Mouse (Mus musculus): ENCODE results near the gene Ncam2.

The Ncam2 gene

DNA sequence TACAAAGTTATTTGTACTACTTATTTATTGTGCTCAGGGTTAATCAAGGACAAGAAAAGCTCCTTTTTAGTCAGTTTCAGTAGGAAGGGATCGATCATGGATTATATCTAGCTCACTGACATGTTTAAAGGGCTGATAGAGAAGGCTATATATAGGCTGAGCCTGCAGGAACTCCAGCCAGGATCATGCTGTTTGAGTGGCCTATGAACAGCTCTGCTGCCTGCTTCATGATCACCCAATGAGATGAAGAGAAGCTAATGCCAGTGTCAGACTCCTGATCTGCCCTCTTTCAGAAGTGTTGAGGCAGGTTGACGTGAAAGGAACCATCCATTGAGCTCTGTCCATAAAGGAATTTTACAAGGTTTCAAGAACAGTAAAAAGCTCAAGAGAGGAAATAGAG lies 103.3 kb downstream of the Ncam2 start:
- DNase-seq = peak; percentile 19 to 52

DNA sequence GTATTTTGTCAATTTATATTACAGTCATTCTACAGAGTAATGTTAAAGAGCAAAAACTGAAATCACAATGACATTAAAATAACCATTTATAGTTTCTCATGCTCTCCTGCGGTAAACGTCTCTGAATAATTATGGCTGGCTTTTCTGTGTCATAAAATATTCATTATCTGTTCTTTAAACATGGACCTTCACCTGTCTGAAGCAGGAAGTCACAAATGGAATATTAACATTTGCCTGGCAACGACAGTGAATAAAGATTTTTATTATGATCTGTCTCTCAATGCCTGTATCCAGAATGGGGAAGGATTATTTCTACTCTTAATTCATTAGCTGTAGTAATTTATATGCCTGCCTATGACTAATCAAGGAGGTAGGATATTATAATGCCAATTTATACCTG lies 108.7 kb downstream of the Ncam2 start:
- DNase-seq = no peak

DNA sequence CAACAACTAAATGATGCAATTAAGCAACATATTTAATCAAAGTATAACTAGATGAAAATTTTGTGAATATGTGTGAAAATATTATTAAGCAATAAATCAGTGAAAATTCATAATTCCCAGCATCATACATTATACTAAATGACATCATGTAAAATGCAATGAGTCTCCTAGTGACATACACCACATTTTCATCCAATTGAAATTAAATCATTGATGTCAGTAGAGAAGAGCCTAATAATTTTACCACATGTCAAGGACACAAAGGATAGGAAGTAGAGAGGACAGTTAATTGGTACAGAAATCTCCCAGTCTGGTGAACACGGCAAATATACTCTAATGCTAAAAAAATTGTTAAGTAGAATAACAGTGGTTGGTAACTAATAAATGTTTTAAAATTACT lies 118.5 kb downstream of the Ncam2 start:
- no peak for DNase-seq

DNA sequence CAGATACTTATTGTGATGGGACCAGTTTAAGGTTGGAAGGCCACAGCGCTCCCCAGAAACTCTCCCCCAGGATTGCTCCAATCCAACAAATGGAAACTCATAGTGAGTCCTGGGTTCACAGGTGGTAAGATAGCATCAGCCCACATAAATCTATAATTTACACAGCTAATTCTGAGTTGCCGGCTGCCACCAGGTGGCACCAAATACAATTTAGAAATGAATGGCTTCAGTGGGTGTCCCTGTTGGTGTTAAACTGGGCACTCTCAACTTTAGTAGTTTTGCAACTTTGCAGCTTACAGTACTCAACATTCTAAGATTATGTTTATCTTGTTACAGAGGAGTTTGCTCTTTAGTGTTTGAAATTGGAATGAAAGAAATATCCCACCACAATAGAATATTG lies 130.0 kb downstream of the Ncam2 start:
- peak; percentile 72 to 76 for DNase-seq

DNA sequence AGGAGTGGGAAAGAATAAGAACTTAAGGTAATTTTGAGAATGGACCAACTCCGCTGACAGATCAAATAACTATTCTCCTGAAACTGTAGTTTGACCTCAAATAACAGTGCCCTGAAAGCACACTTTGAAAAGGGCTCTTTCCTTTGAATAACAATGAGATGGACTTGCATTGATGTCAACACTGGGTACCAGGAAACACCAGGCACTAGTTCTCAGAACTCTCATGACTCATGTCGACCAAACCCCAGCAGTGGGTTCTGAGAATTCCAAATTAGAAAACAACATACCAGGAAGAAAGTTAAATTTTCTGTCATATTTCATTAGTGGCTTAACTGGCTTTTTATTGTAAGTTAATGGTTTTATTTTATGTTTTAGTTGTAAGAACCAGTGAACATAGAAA lies 165.4 kb downstream of the Ncam2 start:
- no peak for DNase-seq

DNA sequence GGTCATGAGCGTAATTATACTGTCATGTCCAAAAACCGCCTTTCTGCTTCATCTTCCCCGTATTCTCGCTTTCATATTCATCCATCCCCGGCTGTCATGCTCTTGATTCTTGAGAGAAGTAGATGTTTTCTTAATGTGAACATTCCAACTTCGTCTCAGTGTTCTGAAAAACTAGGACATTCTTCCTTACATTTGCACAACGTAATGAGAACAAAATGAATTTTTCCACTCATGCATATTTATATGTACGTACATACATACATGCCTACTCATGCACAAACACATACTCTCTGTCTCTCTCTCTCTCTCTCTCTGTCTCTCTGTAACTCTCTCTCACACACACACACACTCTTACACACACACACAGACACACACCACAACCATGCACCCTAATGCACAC lies 173.7 kb downstream of the Ncam2 start:
- DNase-seq = no peak

DNA sequence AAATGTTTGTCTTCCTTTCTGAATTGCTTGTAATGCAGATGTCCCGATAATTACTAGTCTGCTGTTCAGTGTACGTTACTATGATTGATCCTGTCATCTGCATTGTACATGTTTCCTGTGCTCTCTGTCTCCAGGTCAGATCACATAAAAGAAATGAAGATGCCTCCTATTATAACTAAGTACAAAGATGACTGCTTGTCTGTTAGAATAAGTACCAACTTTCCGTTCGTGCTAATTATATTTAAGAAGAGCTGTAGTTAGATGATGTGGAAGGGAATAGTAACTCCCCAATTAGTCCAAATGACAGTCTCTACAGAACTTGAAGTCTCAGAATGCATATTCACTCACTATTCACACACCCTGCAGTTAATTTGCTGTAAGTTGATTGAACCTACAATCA lies 179.9 kb downstream of the Ncam2 start:
- DNase-seq = no peak

DNA sequence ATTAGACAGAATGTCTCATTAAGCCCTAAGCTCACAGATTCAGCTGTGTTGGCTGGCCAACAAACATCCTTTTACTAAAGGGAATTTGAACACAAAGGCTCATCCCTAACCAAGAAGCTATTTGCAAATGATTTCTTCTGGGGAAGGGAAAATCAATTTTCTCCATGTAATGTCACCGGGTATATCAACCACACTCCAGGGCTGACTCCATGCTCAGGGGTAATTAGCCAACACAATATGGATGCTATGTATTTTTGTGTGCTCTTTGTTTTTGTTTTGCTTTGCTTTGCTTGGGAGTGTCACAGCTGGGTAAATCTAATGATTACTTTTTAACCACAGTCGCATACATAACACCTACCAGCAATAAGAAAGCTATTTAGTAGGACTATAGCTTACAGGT lies 188.1 kb downstream of the Ncam2 start:
- no peak for DNase-seq

DNA sequence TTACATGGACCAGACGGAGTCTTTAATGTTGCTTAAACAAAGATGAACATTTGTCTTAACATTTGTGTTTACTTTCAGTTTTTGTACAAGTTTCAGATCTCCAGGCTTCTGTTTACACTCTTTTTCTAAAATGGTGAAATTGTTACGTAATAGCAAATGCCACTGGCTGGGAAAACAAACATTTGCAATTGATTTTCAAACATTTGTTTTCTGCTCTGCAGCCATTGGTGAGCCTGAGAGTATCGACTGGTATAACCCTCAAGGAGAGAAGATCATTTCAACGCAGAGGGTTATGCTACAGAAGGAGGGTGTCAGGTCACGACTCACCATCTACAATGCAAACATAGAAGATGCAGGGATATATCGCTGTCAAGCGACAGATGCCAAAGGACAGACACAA lies 234.1 kb downstream of the Ncam2 start:
- no peak for DNase-seq

DNA sequence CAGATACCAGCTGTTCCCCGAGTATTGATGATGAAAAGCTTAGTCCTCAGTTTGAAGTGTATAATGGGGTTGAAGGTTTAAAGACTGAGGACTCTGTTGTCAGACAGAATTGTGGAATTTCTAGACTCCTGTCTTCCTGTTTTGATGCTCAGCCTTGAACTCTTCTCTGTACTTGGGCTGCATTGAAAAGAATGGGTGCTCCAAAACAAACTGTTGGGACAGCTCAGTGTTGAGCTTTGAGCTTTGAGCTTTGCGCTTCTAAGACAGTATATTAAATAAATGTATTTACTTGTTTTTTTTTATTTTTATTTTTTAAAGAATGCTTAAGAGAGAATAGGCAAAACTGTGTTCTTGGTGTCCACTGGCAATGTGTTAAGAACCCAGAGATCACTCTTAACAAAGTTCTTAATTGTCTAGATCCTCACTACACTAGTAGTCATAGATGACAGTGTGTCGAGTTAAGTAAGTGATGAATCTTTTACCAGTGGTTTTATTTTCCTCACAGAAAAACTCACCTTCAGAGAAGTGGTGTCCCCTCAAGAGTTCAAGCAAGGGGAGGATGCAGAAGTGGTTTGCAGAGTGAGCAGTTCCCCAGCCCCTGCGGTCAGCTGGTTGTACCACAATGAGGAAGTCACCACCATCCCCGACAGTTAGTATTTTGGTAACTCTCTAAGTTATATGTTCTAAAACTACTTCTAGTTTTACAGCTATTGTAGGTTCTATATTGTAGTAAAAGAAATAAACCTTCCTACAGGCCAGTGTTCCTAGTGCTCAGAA lies 236.8 kb downstream of the Ncam2 start:
- no peak for DNase-seq

DNA sequence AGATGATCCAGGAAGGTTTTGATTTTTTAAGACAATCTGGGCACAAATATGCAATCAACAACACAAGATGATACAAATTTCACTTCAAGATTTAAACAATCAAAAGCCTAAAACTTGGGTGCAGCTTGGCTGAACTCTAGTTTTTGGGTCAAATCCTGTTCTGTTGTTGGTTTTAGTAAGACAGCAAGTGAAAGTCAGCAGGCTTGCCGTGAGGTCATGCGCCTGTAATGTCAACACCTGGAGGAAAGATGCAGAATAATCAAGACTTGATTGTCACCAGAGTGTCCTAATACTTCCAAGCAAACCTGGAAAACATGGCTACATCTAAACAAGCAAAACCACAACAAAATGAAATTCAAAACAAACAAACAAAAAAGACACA lies 237.4 kb downstream of the Ncam2 start:
- no peak for DNase-seq

DNA sequence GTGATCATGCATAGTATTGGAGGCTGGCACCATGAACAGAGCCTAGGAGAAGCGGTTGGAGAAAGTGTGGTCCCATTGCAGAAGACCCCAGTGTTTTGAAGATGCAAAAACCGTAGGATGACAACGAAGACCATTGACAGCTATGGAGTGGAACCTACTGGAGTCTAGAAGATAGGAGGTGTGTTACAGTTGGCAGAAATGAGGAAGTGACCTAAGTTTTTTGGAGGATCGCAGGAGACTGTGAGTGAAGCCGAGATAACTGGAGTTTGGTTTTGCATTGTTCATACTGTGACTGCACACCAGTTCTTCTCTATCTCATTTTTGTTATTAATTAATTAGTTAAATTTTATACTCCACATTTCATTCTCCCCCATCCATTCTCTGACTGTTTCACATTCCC lies 250.4 kb downstream of the Ncam2 start:
- DNase-seq = no peak

DNA sequence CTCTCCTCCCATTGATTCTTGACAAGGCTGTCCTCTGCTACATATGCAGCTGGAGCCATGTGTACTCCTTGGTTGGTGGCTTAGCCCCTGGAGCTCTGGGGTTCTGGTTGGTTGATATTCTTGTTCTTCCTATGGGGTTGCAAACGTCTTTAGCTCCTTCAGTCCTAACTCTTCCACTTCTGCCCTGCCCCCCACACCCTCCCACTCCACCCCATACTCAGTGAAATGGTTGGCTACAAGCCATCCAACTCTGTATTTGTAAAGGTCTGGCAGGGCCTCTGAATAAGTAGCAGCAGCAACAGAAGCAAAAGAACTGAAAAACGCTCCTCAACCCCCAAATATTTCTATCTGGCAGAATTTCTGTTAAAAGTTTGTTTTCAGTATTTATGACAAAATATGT lies 252.5 kb downstream of the Ncam2 start:
- no peak for DNase-seq

DNA sequence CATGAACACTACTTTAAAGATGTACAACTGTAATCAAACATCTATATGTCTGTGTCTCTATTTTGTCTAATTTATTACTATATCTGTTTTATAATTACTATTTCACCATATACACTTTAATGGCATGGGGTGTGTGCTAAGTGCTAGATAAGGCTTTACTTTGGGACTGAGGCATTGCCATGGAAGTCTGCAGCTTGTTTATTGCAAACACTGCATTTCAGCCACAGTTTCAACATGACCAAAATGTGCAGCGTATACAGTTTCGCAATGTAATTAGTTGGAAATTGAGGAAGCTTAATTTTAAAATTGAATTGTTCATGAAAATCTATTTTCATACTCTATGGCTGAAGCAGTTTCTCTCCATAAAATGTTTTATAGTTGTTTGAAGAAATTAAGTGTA lies 254.0 kb downstream of the Ncam2 start:
- no peak for DNase-seq

DNA sequence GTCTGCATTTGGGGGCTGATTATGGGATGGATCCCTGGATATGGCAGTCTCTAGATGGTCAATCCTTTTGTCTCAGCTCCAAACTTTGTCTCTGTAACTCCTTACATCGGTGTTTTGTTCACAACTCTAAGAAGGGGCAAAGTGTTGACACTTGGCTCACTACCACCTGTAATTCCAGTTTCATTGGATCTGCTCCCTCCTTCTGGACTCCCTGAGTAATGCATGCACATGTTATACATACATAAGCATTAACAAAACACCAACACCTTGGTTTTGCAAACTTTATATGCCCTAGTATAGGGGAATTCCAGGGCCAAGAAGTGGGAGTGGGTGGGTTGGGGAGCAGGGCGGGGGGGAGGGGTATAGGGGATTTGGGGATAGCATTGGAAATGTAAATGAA lies 262.2 kb downstream of the Ncam2 start:
- peak; percentile 30 to 46 for DNase-seq

DNA sequence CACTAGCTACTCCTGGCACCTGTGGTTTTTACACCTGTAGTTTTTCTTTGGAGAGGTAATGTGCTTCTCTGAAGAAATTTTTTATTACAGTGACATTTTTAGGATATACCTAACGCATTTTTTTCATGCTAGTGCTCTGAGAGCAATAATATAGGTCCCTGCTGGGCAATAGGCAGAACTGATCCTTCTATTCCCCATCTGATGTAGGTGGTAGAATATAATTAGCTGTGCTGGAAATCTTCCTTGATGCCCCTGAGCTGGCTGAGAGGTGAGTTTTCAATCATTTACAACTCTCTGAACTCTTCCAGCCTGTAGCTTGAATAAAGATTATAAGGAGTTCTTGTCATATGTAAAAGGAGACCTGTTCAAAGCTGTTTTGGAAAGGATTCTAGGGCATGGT lies 272.4 kb downstream of the Ncam2 start:
- DNase-seq = no peak

DNA sequence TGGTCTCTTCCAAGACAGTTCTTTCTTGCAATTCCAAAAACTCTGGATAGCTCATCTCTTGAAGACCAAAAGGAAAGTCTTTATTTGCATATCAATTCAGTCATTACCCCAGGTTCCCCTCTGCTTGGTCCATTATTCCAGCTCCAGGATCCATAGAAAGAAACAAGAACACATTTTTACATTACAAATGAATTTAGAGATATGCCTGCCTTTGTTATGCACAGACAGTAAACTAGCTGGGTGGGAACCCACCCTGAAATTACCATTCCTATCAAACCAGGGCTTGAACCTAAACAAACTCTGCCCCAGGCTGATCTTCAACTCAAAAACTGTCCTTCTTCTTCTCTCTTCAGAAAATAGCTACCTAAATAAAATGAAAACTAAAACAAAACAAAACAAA lies 280.6 kb downstream of the Ncam2 start:
- DNase-seq = no peak

DNA sequence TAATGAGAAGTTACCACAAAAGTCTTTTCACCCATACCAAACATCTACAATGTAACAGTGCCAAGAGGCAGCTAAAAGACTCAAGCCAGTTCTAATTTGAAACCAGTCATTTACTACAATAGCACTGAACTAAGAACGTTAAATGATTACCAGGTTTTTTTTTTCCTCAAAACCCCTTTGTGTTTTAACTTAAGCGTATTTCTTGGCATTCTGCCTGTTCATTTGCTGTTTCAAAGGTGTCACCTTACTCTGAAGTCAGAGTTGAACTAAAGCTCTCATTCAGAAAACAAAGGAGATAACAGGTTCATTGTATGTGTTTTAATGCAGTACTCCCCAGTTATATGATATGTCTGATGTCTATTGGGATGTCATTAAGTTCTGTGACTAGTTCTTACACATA lies 295.6 kb downstream of the Ncam2 start:
- no peak for DNase-seq

DNA sequence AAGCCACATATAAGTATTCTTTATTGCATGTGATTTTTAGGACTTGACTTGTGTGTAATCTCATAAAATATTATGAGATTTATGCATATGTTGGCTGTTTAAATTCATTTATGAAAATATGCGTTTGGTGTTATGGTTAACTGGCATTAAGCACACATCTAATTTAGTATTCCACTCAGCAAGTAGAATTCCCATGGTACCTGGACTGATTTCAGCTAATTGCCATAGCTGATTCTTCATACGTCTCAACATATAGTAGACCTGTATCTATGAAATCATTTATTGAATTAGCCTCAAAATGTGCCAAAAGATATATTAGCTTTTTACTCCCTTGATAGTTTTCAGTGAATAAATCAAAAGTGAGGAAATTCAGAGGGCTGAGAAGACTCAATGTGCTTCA lies 302.1 kb downstream of the Ncam2 start:
- no peak for DNase-seq

DNA sequence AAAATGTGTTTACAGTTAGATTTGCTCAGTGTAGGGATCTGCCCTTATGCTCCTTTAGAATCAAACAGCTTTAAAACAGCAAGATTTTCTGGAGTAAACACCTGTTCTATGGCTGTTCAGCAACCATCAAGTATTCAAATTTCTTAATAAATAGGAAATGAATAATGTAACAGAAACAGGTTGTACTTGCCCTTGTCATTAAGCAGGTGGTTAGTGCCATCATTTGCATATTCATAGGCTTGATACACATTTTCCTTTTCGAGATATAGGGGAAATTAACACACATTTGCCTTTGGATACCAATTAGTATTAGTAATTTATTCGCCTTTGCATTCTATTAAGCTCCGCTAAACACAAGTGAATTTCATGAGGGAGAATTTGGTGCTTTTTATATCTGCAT lies 335.7 kb downstream of the Ncam2 start:
- no peak for DNase-seq

DNA sequence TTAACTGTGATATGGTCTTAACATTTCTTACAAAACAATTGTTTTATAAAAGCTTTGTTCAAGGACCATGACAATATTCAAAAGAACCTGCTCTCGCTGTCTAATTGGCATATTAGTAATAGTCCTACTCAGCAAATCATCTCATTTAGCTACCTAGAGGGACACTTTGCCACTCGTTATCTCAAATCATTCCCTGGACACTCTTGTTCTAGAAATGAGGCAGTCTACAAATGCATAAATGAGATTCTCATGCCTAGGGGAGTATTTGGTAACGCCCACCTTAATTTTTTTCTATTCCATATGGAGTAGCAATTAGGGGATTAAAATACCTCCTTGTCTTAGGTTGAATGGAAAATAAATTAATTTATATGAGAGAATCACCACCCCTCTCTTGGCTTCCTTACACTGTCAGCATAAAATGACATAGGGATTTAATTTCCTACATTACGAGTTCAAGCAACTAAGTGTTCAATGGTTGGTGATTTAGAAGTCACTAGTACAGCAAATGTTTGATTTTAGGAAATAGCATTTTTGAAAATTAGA lies 387.1 kb downstream of the Ncam2 start:
- DNase-seq = no peak

DNA sequence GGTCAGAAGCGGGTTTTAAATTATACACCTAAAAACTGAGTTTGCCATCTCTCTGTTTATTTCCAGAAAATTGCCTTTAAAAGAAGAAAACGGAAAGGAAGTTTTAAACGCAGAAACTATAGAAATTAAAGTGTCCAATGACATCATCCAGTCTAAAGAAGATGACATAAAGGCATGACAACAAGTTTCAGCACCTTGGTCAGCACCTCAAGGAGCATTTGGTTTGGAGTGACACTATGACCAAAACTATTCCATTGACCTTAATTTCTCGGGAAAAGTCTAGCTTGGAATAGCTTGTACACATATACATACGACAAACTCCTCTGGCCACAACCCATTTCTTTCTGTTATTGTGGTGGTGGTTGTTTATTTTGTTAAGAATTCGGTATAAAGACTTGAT lies 422.8 kb downstream of the Ncam2 start:
- DNase-seq = no peak

DNA sequence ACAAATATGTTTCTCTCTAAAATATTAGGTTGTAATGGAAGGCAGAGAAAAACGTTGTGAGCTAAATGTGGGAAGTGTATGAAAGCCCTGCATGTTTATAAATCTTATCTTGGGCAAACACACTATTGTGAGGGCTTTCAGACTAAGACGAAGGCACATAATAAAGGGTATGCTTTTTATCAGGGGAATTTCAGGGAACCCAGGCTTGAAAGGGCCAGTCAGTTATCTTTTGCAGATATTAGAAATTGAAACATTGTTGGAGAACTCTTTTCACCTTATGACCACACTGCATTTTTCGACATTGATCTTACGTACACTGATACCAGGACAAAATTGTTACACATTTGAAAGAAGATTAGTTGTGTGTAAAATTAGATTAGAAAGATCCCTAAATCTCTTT lies 423.3 kb downstream of the Ncam2 start:
- DNase-seq = no peak

DNA sequence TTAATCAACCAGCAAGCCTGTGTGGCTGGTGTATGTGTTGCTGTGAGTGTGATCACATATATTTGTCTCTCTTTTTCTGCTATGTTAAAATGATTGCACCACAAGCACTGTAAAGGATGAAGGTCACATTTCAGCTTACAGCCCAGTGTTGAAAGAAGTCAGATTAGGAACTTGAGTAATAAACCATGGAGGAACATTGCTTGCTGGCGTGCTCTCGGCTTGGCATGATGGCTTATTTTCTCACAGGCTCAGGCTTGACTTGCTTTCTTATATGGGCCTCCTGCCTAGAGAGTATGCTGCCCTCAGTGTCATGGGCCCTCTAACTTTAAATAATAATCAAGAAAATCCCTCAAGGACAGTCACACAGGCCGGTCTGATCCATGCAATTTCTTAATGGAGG lies 449.8 kb downstream of the Ncam2 start:
- no peak for DNase-seq

DNA sequence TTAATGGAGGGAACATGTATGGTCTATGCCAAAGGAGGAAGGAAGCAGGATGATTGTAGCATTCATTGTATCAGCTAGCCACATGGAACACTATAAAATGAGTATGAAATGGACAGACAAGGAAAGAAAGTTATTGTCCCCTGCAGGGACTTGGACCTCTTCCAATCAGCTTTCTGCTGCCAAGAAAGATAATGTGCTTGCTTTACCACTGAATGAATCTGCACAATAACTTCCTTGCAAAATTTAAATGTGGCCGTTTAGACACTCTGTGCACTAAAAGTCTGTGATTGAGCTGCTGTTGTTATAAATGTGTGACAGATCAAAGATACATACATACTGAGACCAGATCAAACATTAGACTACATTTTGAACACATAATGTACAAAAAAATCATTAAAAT lies 451.1 kb downstream of the Ncam2 start:
- DNase-seq = peak; percentile 6 to 30

Measured in cerebellum, postnatal 14 days (tissue).